Mouse (Mus musculus) retina, postnatal 7 days (tissue): Measurements from ENCODE around the gene Apoa2.

ENCODE experiments used
- DNase-seq: peaks from one replicate; pipeline ENCODE4 v3.0.0-alpha.2; 2012; ENCODE audit warnings: low read depth, low spot score

Apoa2 gene

DNA sequence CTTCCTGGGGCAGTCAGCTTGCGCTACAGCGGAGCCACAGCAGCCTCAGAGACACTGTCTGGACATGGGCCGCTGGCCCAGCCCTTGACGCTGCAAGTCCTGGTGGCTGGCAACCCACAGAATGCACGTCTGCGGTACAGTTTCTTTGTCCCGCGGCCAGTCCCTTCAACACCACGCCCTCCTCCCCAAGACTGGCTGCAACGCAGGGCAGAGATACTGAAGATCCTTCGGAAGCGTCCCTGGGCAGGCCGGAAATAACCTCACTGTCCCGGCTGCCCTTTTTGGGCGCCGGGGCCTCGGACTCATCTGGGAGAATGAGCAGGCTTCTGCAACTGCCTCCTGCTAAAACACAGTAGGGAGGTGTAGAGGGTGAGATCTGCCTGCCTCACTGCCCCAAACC, 34.1 kb downstream of the Apoa2 start:
- DNase-seq, result no peak

- no peak for DNase-seq
Measured at GRCm38 (mm10) chr1:171260316-171260715, 35.5 kb downstream of the Apoa2 start.

DNA sequence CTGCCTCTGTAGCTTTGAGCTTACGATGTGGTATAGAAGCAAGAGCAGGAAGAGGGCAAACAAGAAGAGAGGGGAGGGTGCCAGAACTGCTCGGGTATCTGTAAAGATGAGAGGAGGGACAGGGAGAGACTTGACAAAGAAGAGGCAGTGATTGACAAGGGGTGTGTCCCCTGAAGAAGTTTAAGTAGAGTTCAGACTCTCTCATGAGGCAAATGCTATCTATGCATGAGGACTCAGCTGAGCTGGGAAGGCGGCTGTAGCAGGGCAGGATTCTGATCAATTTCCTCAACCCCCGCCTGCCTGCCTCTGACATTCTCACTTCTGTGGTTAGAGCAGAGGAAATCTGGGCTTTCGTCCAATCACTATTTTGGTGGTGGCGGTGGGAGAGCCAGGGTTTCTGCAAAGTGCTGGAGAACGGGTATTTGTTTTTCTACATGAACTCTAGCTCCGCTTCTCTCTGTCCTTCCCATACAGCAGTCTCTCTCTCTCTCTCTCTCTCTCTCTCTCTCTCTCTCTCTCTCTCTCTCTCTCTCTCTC, 37.8 kb downstream of the Apoa2 start:
- no peak for DNase-seq

DNA sequence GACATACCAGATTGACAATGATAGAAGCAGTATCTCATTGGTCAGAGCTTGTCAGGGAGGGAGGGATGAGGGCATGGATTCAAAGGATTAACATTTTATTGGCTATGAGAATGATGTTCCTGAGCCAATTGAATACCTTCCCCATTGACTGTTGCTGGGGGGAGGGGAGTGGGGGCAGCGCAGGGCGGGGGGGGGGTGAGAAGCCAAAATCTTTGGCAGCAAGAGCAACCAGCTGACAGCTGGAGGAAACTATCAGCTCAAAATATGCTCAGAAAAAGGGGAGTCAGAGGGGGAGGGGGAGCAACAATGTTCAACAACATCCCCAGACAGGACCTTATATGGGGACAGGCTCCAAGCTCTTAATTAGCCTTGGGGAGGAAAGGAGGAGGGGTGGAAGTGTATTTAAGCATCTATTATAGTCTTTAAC, 38.3 kb downstream of the Apoa2 start:
- DNase-seq, result no peak

DNA sequence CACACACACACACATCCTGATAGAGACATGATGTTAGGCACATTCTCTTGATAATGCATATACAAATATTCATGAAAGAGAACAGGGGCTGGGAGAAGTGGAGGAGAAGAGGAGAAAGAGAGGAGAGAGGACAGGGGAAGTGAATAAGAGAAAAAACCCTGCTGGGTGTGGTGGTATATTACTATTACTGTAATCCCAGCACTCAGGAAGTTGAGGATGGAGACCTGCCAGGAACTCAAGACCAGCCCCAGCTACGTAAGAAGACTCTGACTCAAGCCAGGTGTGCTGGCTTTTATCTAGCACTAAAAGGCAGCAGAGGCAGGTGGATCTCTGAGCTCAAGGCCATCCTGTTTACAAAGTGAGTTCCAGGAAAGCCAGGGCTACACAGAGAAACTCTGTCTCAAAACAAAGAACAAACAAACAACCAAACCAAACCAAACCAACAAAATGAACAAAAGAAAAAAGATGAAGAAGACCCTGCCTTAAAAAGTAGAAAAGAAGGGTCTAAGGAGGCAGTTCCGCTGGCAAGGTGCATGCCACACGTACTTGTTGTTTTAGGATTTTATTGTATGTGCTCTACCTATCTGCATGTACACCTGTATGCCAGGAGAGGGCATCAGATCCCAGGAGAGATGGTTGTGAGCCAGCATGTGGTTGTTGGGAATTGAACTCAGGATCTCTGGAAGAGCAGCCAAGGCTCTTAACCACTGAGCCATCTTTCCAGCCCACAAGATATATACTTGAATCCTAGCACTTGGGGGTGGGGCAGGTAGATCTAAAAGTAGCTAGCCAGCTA, 39.0 kb downstream of the Apoa2 start:
- DNase-seq, result no peak

GRCm38 (mm10) chr1:171265971-171266744, 41.3 kb downstream of the Apoa2 start:
- no peak for DNase-seq

DNA sequence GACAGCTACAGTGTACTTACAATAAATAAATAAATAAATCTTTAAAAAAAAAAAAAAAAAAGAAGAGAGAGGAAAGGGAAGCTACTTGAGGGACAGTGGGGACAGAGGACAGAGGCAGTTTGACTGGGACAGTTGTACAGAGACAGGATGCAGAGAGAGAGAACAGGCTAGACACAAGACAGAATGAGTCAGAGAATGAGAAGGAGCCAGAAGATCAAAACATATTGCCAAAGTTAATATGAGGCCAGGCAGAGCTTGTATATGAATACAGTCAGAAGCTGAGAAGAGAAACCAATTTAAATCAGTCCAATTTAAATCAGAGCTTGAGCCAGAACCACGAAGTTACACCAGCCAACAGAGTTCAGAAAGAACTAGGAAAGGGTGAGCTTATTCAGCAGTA, 43.5 kb downstream of the Apoa2 start:
- no peak for DNase-seq

DNA sequence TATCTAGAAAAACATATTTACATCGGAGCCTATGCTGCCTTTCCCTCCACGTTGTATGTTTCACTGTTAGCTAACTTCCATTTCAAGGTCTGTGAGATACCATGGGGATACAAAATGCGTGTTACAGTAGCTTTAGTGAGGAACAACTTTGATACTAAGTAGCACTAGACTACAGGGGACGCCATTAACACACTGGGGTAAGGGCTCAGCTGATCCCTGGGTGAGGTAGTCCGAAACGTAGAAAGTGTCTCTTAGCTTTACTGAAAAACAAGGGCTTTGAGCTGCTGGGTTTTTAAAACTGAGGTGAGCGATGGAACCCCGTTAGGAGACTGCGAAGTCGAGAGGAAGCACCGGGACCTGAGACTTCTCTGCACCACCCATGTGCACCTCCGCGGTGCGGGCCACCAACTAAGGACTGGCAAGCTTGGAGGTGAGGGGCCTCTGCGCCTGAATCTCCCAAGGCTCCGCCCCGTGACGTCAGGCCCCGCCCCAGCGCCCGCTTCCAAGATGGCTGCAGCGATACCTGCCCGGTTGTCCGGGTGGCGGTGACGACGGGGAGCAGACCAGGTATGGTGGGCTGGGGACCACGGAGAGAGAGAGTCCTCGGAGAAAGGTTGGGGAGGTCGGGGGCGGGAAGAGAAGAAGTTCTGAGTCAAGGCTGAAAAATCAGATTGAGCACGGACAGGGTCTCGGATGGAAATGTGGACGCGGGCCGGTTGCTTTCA, 45.2 kb downstream of the Apoa2 start, which contains the start of gene B4galt3:
Gene B4galt3, plus strand, starts transcription at position 481 of the 725 bp plus-strand sequence.
- peak; percentile 85 for DNase-seq

GRCm38 (mm10) chr1:171270573-171270900, 45.7 kb downstream of the Apoa2 start:
- no peak for DNase-seq

DNA sequence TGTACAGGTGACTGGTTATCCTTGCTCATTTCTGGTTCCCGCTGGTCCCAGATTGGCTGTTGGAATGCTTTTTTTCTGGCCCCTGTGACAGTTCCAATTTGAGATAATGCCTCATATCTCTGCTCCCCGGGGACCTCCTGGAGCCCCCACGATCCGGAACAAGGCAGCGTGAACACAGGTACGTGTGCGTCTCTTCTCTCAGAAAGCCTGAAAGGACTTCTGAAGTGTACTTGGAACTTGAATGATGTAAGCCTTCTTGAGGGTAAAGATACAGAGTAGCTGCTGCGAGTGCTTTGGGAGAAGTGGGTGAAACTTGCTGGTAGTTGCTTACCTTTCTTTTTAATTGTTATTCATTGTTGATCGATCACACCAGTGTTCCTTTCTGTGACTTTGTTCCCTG, 46.3 kb downstream of the Apoa2 start:
- no peak for DNase-seq

DNA sequence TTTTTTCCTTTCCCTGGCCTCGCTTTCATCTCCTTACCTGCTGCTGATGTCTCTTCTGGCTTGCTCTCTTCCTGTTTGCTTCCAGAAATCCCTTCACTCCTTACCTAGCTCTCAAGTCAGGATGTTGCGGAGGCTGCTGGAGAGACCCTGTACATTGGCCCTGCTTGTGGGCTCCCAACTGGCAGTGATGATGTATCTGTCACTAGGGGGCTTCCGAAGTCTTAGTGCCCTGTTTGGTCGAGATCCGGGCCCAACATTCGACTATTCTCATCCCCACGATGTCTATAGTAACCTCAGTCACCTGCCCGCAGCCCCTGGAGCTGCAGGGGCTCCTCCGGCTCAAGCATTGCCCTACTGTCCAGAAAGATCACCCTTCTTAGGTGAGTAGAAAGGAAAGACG, 46.8 kb downstream of the Apoa2 start:
- DNase-seq, result no peak

GRCm38 (mm10) chr1:171272086-171272485, 47.2 kb downstream of the Apoa2 start:
- no peak for DNase-seq

DNA sequence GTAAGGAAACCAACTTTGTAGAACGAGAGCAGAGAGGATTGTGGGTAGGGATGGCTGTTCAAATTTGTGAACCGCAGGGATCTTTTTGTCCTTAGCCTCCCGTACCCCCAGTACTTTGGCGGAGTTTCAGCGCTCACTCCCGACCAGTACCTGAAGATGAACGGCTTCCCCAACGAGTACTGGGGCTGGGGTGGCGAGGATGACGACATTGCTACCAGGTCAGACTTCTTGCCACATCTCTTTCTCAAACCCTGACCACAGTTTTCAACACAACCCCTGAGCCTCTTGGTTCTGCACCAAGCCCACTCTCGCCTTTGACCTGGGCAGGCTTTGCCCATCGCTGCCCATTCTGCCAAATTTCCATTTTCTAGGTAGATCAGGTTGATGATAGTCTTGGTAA, 49.3 kb downstream of the Apoa2 start:
- no peak for DNase-seq

- no peak for DNase-seq
Measured at GRCm38 (mm10) chr1:171275144-171275734, 50.4 kb downstream of the Apoa2 start.
